Mouse (Mus musculus): ENCODE measurements around the gene Rapgef5.

Gene Rapgef5

DNA sequence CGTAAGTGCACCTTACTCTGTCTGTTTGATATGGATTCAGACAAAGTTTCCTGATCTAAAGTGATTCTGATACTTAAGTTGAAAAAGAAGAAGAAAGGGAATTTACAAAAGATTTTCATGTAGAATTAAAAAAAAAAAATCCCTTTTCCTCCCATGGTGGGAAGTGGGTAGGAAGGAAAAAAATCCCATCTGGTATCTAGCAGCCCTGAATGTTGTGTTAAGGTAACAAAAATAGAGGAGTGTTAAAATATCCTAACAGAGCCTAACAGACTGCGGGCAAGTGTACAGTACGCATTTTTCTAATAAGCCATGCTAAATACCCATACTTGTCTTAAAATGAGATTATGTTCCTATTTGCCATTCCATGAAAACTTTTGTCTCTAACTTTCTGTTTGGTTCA, 150.1 kb downstream of the Rapgef5 start:
- no peak for DNase-seq (ENCODE audit: inconsistent age in 2 of 2, low spot score in 1 of 2)

DNA sequence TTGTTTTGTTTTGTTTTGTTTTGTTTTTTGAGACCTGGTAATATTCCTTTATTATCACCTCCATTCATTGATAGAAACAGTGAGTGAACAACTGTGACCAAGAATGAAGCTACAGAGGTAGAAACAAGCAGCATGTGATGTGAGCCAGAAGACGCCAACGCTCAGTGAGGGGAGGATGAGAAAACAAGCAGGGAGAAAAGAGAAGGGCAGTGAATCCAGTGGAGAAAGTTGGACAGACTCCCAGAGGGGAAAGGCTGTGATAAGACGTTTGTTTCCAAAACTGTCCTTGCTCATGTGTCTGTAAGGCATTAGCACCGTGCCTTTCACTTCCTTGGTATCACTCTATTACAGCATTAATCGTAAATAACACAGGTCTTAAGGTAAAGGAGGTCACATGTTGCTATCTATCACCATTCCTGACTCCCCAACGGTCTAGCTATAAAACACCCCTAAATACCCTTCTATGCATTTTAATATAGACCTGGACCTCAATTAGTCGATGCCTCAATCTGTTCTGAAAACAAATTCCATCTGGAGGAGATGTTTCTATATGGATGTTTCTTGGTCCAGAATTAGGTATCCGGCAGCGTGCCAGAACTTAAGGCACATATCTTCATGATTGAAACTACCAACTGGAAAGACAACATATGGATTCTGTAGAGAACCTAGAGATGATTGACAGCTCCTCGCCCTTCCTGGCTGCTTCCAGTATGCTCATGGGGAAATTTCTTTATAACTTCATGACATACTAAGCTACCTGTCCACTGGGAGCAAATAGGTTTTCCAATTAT, 153.5 kb downstream of the Rapgef5 start:
- no peak for DNase-seq (ENCODE audit: inconsistent age in 2 of 2, low spot score in 1 of 2)

DNA sequence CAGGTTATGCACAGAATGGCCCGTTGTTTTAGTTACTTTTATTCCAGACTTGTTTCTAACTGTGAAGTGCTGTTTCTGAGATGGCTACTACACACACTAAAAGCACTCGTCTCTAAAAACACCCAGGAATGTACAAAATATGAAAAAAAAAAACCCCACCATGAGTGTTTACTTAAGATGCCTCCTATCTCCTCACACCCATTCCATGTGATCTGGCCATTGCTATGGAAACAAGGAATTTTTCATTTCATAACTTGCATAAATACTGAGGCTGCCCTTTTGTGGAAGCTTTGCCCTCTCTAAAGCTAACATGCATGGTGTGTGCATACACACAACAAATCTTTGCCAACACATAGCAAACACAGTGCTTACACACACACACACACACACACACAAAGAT, 156.9 kb downstream of the Rapgef5 start:
- no peak for DNase-seq (ENCODE audit: inconsistent age in 2 of 2, low spot score in 1 of 2)

DNA sequence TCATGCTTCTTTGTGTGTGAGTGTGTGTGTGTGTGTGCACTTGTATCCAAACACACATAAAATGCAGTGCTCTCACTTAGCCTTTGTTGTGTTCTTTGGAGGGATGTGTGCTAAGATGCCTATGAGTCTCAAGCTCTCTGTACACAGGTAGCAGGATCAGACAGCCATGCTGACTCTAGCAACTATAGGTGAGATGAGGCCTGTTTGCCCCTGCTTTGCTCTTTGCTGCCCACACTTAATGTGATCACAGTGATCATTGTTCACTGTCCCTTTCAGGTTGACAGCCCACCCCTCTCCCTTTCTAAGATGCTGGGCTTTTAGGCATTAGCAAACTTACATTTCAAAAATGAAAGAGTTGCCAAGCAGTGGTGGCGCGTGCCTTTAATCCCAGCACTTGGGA, 158.2 kb downstream of the Rapgef5 start:
- DNase-seq (ENCODE audit: inconsistent age in 2 of 2, low spot score in 1 of 2), result no peak

DNA sequence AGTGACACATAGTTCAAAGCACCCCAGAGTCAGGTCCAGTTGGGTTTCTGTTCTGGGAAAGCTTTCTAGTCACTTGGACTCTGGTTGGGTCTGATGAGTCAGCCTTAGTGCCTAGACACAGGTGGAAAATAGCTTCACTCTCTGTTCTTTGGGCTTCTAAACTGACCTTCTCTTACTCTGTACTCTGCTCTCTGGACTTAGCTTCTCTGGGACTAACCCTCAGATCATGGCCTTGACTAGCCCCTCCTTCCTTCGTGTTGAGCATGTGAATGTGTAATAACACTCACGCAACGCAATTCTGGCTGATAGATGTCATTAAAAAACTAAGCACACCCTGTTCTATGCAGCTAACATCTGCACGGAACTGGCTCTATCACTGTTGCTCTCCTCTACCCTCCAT, 160.0 kb downstream of the Rapgef5 start:
- DNase-seq (ENCODE audit: inconsistent age in 2 of 2, low spot score in 1 of 2), result no peak

DNA sequence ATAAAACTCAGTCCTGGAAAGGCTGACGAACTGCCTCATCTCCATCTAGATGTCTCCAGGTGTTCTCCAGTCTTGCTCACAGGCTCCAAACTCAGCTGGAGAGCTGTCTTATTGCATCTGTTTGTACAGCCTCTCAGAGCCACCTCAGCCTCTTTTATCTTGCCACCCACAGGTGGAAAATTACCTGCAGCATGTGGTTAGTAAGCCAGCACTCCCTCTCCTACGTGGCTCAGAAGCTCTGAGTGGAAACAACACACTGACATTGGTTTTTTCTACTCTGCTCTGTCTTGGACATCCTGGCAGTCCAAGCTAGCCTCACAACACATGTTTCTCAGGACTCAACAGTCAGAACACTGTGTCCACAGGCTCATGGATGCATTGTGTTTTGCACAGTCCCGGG, 162.6 kb downstream of the Rapgef5 start:
- no peak for DNase-seq (ENCODE audit: inconsistent age in 2 of 2, low spot score in 1 of 2)

DNA sequence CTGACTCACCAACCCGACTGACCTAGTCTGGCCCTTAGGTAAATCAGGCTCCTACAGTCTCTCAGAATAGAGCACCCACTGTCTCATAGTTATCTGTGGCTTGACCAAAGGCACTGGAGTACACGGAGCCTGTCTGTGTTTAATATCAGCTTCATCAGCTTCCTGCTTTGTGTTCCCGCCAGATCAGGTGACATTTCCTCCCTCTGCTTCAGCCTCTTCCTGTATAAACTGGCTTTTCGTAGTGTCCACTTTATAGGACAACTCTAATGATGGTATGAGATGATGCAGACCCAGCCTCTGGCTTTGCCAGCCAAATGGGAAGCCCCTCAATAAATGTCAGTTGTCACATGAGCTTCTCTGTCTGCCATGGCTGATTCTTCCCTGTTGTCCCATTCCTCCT, 163.5 kb downstream of the Rapgef5 start:
- peak in 1 of 2 experiments; percentile 47 for DNase-seq (ENCODE audit: inconsistent age in 2 of 2, low spot score in 1 of 2)

DNA sequence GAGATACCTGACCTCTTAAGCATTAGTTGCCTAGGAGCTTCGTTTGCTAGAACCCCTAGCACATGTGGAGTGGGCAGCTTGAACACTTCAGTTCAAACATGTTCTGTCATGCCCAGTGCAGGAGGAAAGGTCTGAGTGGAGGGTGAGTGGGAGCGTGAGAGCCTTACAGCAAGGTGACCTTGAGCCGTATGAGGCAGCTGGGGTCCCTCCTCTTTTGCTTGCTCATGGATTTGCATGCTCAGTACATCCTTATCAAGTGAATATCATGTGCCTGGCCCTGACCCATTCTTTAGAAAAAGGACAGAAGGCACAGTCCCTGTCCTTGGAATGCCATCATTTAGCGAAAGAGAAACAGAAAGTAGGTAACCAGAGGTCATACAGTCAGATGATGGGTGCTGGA, 165.0 kb downstream of the Rapgef5 start:
- peak; percentile 72 to 75 for DNase-seq (ENCODE audit: inconsistent age in 2 of 2, low spot score in 1 of 2)

DNA sequence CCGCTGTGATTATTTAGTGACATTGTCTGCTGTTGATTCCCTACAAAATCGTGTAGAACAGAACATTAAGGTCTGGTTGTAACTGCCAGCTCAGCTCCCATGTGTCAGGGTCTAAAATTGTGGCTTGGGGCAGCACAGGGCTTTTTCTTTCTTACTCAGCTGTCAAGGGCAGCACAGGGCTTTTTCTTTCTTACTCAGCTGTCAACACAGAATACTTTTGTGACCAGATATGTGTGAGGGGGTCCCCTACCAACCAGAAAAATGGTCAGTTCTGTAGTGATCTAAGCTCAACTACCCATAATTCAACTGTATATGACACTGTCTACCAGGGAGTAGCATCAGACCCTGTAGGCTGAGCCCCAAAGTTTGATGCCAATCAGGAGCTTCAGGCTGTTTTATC, 167.1 kb downstream of the Rapgef5 start:
- no peak for DNase-seq (ENCODE audit: inconsistent age in 2 of 2, low spot score in 1 of 2)

DNA sequence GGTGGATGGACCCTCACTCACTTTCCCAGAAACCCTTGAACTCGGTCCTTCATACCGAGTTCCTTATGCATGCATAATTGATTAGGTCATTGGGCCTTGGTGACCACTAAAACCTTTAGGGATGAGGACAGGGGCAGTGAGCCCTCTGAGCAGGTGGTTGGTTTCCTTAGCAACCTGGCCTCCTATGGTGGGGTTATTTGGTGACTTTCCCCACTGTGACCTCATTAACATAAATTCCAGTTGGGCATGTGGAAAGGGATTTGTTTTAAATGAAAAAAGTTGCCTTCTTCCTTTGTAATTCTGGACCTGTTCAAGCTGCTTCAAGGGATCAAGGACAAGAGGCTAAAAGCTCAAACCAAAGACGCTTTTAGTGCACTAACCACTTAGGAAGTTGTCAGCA, 167.7 kb downstream of the Rapgef5 start:
- no peak for DNase-seq (ENCODE audit: inconsistent age in 2 of 2, low spot score in 1 of 2)

DNA sequence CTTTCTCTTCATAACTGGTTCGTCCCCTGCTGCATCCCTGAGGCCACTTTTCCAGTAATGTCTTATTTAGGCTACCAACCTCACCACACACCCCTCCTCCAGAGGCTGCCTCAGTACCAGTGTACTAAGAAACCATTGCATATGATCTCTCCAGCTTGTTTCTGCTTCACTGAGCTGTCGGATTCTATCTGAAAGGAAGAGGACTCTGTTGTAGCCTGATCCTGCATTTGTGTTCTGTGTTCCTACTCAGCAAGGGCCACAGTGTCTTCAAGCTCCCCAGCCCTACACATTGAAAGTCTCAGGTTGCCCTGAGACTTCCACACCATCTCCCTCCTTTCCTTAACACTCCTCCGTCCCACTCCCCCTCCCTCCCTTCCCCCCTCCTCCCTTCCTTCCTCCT, 168.5 kb downstream of the Rapgef5 start:
- DNase-seq (ENCODE audit: inconsistent age in 2 of 2, low spot score in 1 of 2), result no peak

DNA sequence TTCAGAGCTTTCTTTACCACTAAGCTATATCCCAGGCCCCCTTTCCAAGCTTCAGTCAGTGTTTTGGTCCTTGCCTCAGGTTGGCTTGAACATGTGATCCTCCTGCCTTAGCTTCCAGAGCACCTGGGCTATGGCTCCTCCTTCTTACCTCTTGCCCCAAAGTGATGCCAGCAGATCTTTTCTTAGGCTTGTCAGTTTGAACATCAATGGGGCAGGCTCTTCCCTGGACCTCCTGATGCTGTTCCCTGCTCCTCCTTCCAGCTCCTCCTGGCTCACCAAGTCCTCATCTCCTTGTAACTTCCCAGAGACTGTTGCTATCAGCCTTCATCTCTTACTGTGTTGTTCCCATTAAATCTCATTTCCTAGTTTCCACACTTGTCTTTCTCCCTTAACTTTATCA, 169.1 kb downstream of the Rapgef5 start:
- no peak for DNase-seq (ENCODE audit: inconsistent age in 2 of 2, low spot score in 1 of 2)

DNA sequence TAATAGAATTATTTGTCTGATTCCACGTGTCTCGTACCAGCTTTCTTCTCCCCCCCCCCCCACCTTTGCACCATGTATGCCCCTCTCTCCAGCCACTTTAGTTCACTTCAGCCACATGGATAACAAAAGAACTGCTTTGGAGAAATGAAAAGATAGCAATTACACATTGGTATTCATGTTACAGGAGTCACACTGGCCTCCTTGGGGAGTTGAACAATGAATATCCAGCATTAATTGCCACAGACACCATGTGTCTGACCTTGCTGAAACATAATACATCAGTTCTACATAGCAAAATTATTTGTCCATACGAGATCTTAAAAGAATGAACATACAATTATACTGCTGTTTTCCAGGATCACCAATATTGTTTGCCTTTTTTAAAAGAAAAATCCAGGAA, 170.5 kb downstream of the Rapgef5 start:
- DNase-seq (ENCODE audit: inconsistent age in 2 of 2, low spot score in 1 of 2), result no peak

DNA sequence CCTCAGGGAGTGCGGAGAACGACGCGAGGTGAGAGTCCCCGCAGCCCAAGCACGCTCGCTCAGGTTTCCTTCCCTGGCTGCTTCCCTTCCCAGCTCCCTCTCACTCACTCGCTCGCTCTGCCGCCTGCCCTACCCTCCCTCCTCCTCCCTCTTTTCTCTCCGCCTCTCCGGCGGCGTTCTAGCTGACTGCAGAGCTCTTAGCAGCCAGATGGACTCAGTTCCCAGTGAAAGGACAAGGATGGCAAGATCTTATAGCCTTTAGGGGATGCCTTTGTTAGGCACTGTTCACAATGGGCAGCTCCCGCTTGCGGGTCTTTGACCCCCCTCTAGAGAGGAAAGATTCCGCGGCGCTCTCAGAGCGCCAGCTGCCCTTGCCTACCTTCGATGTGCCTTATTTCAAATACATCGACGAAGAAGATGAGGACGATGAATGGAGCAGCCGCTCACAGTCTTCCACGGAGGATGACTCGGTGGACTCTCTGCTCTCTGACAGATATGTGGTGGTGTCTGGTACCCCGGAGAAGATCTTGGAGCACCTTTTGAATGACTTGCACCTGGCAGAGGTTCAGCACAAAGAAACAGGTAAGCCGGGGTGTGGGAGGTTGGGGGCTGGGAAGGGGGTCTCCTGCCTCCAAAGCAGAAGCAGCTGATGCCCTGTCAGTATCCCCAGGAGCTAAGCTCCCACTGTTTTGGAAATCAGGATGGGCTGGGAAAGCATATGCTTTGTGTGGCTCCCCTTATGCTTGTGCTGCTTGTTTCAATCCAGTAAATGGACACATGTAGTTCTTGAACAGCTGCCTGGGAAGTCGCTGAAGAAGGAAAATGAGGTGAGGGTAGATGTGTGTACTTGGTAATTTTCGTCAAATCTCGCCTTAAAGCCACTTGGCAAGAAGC, 172.6 kb downstream of the Rapgef5 start:
- peak; percentile 45 to 74 for DNase-seq (ENCODE audit: inconsistent age in 2 of 2, low spot score in 1 of 2)

DNA sequence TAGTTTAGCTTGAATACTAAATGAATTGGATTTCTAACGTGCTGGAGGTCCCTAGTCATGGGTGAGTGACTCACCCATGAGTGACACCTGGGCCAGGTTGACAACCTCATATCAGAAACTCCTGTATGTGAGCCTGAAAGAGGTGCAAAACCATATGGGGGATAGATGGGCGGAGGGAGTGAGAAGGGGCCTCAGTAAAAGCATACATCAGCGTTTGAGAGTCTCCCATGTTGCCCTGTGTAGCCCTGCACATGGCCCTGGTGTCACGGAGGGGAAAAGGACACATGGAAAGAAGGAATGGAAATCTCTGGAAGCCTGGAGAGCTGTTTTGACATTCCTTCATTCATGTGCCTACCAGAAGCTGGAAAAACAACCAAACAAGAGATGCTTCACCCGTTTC, 175.1 kb downstream of the Rapgef5 start:
- DNase-seq (ENCODE audit: inconsistent age in 2 of 2, low spot score in 1 of 2), result no peak

DNA sequence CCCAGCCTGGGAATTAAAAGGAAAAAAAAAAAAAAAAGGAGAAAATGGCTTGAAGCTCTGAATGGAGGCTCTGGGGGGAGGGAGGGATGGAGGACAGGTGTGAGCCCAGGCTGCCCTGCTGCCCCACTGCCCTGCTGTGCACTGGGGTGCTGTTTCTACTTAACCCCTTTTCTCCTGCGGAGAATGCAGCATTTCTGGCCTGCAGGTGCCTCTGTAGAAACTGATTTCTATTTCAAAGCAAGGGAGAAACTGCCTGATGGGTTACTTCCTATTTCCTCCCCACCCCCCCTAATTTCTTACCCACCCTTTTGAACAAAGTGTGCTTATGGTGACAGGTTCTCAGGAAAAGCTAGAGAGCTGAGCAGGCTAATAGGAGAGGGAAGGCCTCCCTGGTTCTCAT, 176.5 kb downstream of the Rapgef5 start:
- no peak for DNase-seq (ENCODE audit: inconsistent age in 2 of 2, low spot score in 1 of 2)

DNA sequence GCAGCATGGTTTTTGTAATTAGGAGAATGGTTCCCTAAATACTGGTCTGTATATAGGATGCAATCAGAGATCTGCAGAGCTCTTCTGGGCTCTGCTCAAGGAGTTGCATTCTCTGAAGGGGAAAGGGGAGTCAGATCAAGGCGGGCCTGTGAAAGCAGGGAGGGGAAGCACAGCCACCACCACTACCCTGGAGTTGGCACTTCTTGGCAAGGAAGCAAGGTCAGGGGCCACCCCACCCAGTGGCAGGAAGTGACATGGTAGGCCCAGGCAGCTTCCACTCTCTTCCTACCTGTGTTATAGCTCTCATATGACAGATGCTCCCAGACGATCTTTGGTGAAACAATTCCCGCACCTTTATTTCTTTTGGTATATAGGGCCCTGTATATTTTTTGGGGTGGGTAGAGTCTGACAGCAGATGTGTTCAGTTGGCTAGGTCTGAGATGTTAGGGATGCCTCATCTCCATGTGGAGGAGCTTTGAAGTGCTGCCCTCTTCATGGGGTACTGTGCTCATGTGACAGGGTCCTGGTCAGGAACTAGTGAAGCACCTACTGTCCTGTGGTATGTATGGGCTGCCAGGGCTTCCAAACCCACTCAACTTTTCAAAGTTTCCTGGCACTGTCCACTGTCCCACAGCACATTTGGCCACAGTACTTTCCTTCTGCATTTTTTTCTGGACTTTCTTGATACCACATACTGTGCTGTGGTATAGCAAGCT, 183.8 kb downstream of the Rapgef5 start:
- DNase-seq (ENCODE audit: inconsistent age in 2 of 2, low spot score in 1 of 2), result peak in 1 of 2 experiments; percentile 38

DNA sequence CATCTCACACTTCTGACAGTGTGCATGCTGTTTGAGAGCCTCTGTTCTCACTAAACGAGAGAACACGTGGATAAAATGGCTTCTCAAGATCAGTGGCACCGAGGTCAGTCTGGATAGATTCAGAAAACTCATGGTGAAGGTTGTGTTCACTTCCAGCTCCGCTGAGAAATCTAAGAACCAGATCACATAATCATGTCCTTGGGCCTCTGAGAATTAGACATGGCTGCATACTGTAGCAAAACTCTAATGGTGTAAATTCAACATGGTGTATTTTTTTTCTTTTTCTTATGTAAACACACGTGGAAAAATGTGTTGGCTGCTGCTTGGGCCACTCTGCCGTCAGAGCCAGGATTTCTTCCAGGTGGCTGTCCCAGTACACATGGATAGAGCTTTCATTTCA, 184.6 kb downstream of the Rapgef5 start:
- DNase-seq (ENCODE audit: inconsistent age in 2 of 2, low spot score in 1 of 2), result no peak

DNA sequence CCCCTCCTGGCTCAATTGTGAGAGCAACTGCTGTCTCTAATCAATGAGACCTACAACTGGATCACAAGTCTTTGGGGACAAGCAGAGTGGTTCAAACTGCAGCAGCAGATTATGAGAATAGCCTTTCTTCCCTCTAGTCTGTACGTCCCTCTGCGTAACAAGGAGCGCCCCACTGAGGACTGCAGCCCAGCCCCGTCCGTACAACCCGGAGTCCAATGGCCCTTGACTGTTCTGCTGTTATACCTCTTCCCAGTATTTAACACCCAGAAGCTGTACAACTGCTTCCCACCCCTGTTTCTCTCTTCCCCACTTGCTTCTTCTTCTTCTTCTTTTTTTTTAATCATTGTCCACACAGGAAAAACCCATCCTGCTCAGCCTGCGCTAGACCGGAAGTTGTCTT, 186.0 kb downstream of the Rapgef5 start:
- DNase-seq (ENCODE audit: inconsistent age in 2 of 2, low spot score in 1 of 2), result no peak

DNA sequence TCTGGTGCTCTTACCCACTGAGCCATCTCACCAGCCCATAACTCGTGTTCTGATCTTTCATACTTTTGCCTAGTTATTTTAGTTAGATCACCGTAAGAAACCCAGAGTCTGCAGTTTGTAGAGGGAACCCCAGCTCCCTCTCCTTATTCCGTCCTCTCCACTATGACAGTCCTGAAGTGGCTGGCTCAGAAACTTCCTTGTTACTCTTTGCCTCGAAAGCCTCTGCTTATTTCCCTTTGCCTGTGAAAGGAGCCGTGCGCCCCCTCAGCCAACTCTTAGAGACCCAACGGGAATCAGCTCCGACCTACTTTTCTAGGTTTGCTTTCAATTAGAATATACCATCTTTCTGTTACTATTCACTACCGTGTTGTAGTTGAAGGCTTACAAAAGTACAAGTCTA, 186.6 kb downstream of the Rapgef5 start:
- no peak for DNase-seq (ENCODE audit: inconsistent age in 2 of 2, low spot score in 1 of 2)

DNA sequence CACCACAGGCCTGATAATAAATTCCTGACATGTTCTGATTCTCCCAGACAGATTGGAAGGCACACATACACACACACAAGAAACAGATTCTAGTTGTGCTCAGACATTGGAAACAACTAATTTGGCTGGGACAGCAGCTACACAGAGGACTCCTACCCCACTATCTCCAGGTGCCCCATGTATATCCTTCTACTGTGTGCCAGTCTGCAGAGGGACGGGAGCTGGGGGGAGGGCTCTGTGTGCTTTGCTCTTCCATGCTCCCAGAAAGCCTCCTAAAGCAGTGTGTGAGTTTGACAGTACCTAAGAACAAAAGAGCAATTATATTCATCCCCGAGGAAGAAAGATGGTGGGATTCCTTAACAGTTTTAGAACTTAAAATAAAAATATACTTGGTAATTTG, 187.1 kb downstream of the Rapgef5 start:
- DNase-seq (ENCODE audit: inconsistent age in 2 of 2, low spot score in 1 of 2), result no peak

DNA sequence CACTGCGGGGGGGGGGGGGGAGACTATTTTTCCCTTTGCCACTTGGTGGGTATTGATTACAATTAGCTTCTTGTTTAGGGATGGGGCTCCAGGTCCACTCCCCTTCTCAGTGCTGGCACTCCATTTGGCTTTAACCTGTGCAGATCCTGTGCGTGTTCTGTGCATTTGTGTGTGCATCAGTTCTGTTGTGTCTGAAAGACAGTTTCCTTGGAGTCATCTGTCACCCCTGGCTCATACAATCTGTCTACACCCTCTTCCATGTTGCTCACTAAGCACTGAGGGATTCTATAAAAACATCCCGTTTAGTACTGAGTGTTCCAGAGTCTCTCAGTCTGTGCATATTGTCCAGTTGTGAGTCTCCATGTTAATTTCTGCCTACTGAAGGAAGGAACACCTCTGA, 189.0 kb downstream of the Rapgef5 start:
- DNase-seq (ENCODE audit: inconsistent age in 2 of 2, low spot score in 1 of 2), result no peak

Measured in adrenal gland, adult (tissue).